Mouse (Mus musculus) megakaryocyte, embryonic 14.5 days (primary cell): ENCODE results near the gene Prr23a1. TPM values are rescaled to one million over a fixed set of nuclear protein-coding genes. Genes with fewer than 3 reads are reported as not detected.

Experiments used
- H3K27me3 ChIP-seq: replicated peaks from 2 replicates; pipeline ENCODE3; 2012; ENCODE audit warnings: inconsistent platforms
- H3K36me3 ChIP-seq: replicated peaks from 2 replicates; pipeline ENCODE3; 2012; ENCODE audit warnings: low read length, inconsistent platforms, mixed read lengths
- H3K4me1 ChIP-seq: 2 replicates; pipeline ENCODE4 v1.6.1; 2012; ENCODE audit warnings: inconsistent platforms
- H3K4me3 ChIP-seq: replicated peaks from 2 replicates; pipeline ENCODE3; 2012; ENCODE audit warnings: moderate library complexity, mild to moderate bottlenecking, inconsistent platforms
- H3K9me3 ChIP-seq: 2 replicates; pipeline ENCODE4 v1.6.1; 2012; ENCODE audit warnings: inconsistent platforms
- FLI1 ChIP-seq: IDR thresholded peaks from 2 replicates; pipeline ENCODE4 v1.6.1; 2012; ENCODE audit warnings: low read length, inconsistent platforms, mixed read lengths
- GATA1 ChIP-seq: IDR thresholded peaks from 3 replicates; pipeline ENCODE4 v1.6.1; 2012; ENCODE audit warnings: mixed read lengths, low read length, inconsistent platforms, borderline replicate concordance
- polyA plus RNA-seq: library from polyadenylated mRNA; stranded (reverse); fragments of >175 nt; gene quantifications from 2 replicates; pipeline ENCODE4 v1.2.3, GENCODE M21; 2012; ENCODE audit warnings: low replicate concordance; ENCODE audit not compliant: insufficient read depth

The Prr23a1 gene
- polyA plus RNA-seq, 1 experiment = not detected

GRCm38 (mm10) chr9:98821067-98821466 is 21.2 kb upstream of the Prr23a1 start:
- Histone ChIP-seq H3K9me3 (no peaks in the 10 kb centered on the region), H3K4me1 (no peaks in the 10 kb centered on the region), H3K27me3 (peaks cover 13% of the 10 kb centered on the region), H3K36me3 (no peaks in the 10 kb centered on the region), H3K4me3 (no peak overlapping the region)
- TF ChIP-seq FLI1 (no peak), GATA1 (no peak)

- no peaks in the 10 kb centered on the region for H3K36me3 ChIP-seq
- no peak for TF ChIP-seq FLI1
- no peak for TF ChIP-seq GATA1
- no peaks in the 10 kb centered on the region for H3K4me1 ChIP-seq
- peaks cover 11% of the 10 kb centered on the region for H3K27me3 ChIP-seq
- no peak overlapping the region for H3K4me3 ChIP-seq
- H3K9me3 ChIP-seq = no peaks in the 10 kb centered on the region
Observed at GRCm38 (mm10) chr9:98823805-98824204, 18.5 kb upstream of the Prr23a1 start.

- Histone ChIP-seq H3K27me3 (no peaks in the 10 kb centered on the region), H3K4me1 (no peaks in the 10 kb centered on the region)
Observed at GRCm38 (mm10) chr9:98829508-98829907, 12.8 kb upstream of the Prr23a1 start.

GRCm38 (mm10) chr9:98837537-98838074 is 4.7 kb upstream of the Prr23a1 start:
- Histone ChIP-seq H3K4me3 (no peak overlapping the region), H3K4me1 (no peaks in the 10 kb centered on the region), H3K27me3 (peaks cover 4% of the 10 kb centered on the region), H3K9me3 (peaks cover 6% of the 10 kb centered on the region), H3K36me3 (no peaks in the 10 kb centered on the region)
- no peak for TF ChIP-seq GATA1
- TF ChIP-seq FLI1 = no peak

More at GRCm38 (mm10) chr9:98829508-98829907, 12.8 kb upstream of the Prr23a1 start:
- H3K4me3 ChIP-seq = no peak overlapping the region
- no peaks in the 10 kb centered on the region for H3K36me3 ChIP-seq
- no peaks in the 10 kb centered on the region for H3K9me3 ChIP-seq
- no peak for TF ChIP-seq GATA1
- no peak for TF ChIP-seq FLI1

- Histone ChIP-seq H3K4me3 (peak within 1 kb of the TSS; percentile 20), H3K4me1 (no peaks in the 10 kb centered on the region), H3K36me3 (no peaks in the 10 kb centered on the region), H3K9me3 (peaks cover 4% of the 10 kb centered on the region), H3K27me3 (no peaks in the 10 kb centered on the region)
- TF ChIP-seq FLI1 (no peak), GATA1 (no peak)
Observed at GRCm38 (mm10) chr9:98856210-98856609, 13.9 kb downstream of the Prr23a1 start, which contains the start of gene Prr23a2. Gene Prr23a2 (plus strand): TSS chr9:98856494.

GRCm38 (mm10) chr9:98863463-98863862 is 21.2 kb downstream of the Prr23a1 start:
- H3K27me3 ChIP-seq = peaks cover 2% of the 10 kb centered on the region
- H3K4me1 ChIP-seq = no peaks in the 10 kb centered on the region
- peaks cover 6% of the 10 kb centered on the region for H3K9me3 ChIP-seq
- TF ChIP-seq FLI1 (no peak), GATA1 (no peak)
- H3K4me3 ChIP-seq = no peak overlapping the region
- H3K36me3 ChIP-seq = no peaks in the 10 kb centered on the region

- Histone ChIP-seq H3K27me3 (peaks cover 2% of the 10 kb centered on the region), H3K9me3 (peaks cover 6% of the 10 kb centered on the region), H3K4me1 (no peaks in the 10 kb centered on the region), H3K36me3 (no peaks in the 10 kb centered on the region), H3K4me3 (no peak within 1 kb of the TSS)
- TF ChIP-seq FLI1 (no peak), GATA1 (no peak)
Observed at GRCm38 (mm10) chr9:98864571-98864970, 22.3 kb downstream of the Prr23a1 start, which contains the start of gene Prr23a3. Gene Prr23a3 (plus strand): TSS chr9:98864767.

Other genes starting within 250 kb of the Prr23a1 start
- gene Mrps22, start 240.8 kb upstream of the Prr23a1 start, polyA plus RNA-seq = 8.7 and 13.9 TPM in 2 replicates
- gene Prr23a2, start 14.0 kb downstream of the Prr23a1 start, polyA plus RNA-seq = not detected in 2 replicates
- gene Prr23a3, start 22.3 kb downstream of the Prr23a1 start, polyA plus RNA-seq = not detected in 2 replicates
- gene 7420426K07Rik, start 60.6 kb downstream of the Prr23a1 start, polyA plus RNA-seq = not detected in 2 replicates
- gene Foxl2, start 112.8 kb downstream of the Prr23a1 start, polyA plus RNA-seq = not detected in 2 replicates
- 16.5 TPM in 1 of 2 replicates, not detected in the other for gene Faim, start 143.9 kb downstream of the Prr23a1 start, polyA plus RNA-seq
- gene Gm1123, start 193.2 kb downstream of the Prr23a1 start, polyA plus RNA-seq = not detected in 2 replicates